Mouse (Mus musculus) adrenal gland, postnatal 0 days (tissue): ENCODE data around the gene Fcrl5. TPM values are rescaled to one million over a fixed set of nuclear protein-coding genes. Genes with fewer than 3 reads are reported as not detected.

Source experiments
- polyA plus RNA-seq: library from polyadenylated mRNA; unstranded; fragments of >200 nt; fragmentation: Nextera tagmentation; extraction: Ambion mirVana; gene quantifications from 2 replicates; pipeline ENCODE4 v1.2.1, GENCODE M21; 2015

The Fcrl5 gene
- polyA plus RNA-seq, result not detected in 2 replicates

GRCm38 (mm10) chr3:87435479-87435878 is at the start of gene Fcrl5:
Gene Fcrl5, plus strand, starts transcription at chr3:87435773.

GRCm38 (mm10) chr3:87525043-87525836 is 89.7 kb downstream of the Fcrl5 start, which contains the start of gene Etv3:
Gene Etv3, plus strand, starts transcription at chr3:87525407.

Other genes starting within 250 kb of the Fcrl5 start
- 6.2 and 8.7 TPM in 2 replicates for gene Fcrls, start 172.0 kb upstream of the Fcrl5 start, polyA plus RNA-seq
- gene Cd5l, start 77.9 kb upstream of the Fcrl5 start, polyA plus RNA-seq, result 1.9 and 2.0 TPM in 2 replicates
- 0.08 and 0.41 TPM in 2 replicates for gene Fcrl1, start 59.4 kb upstream of the Fcrl5 start, polyA plus RNA-seq
- 5.2 and 7.9 TPM in 2 replicates for gene Etv3, start 89.6 kb downstream of the Fcrl5 start, polyA plus RNA-seq
- 10.5 and 12.4 TPM in 2 replicates for gene Arhgef11, start 181.8 kb downstream of the Fcrl5 start, polyA plus RNA-seq